Mouse (Mus musculus): ENCODE measurements around the gene Ptprf.

Gene Ptprf

GRCm38 (mm10) chr4:118259782-118260463 is 31.3 kb downstream of the Ptprf start:
- DNase-seq (ENCODE audit: low spot score), result no peak

DNA sequence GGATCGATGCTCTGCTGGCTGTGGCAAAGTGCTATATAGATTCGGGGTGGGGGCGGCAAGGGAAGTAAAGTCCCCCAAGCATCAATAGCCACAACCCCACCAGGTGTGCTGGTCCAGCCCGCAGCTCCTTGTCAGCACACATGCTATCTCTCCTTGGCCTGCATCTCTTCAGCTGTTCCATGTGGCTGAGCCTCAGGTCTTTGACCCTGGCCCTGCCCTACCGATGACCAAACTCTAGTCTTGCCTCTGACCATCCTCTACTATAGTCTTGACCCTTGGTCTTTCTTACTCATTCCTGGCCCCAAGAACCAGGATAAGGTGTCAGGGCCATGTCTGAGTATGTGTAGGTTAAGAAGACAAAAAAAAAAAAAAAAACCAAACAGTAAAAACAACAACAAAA is 33.2 kb downstream of the Ptprf start:
- no peak for DNase-seq (ENCODE audit: low spot score)

GRCm38 (mm10) chr4:118257416-118257815 is 33.8 kb downstream of the Ptprf start:
- no peak for DNase-seq (ENCODE audit: low spot score)

DNA sequence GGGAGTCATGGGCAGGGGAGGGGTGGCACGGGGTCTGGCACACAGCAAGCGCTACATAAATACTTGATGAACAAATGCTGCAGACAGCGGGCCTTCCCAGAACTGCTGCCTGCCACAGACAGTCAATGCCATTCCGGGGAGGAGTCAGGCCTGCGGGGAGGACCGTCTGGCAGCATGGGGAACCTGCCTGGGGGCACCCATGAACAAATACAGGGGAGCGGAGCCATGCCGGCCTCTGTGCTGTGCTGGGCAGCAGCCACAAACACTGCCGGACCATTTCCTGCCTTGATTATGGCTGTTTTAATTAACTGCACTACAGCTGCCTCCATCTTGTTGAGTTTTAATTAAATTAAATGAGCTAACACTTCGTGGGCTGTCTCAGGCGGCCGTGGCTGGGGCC is 35.0 kb downstream of the Ptprf start:
- DNase-seq (ENCODE audit: low spot score), result no peak

- no peak for DNase-seq (ENCODE audit: low spot score)
Measured at GRCm38 (mm10) chr4:118254953-118255352, 36.3 kb downstream of the Ptprf start.

GRCm38 (mm10) chr4:118247323-118247722 is 43.9 kb downstream of the Ptprf start:
- peak; percentile 44 for DNase-seq (ENCODE audit: low spot score)

DNA sequence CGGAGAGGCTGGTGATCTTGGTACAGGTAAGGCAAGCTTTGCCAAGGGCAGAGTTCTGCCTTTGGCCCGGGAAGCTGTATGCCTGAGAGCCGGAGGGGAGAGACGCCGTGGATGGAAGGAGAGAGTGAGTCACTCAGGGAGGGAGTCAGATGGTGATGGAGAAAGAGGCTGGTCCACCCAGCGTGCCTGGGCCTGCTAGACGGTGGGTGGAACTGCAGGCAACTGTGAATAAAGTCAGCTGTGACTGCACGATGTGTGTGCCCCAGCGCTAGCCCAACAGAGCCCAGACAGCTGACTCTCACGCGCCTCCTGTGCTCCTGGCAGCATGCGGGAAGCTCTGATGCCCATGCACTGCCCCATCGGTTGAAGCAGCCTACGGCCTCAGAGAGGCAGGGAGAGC is 45.4 kb downstream of the Ptprf start:
- peak; percentile 86 for DNase-seq (ENCODE audit: low spot score)

GRCm38 (mm10) chr4:118243791-118244190 is 47.4 kb downstream of the Ptprf start:
- no peak for DNase-seq (ENCODE audit: low spot score)

GRCm38 (mm10) chr4:118243298-118243697 is 47.9 kb downstream of the Ptprf start:
- no peak for DNase-seq (ENCODE audit: low spot score)

GRCm38 (mm10) chr4:118239960-118240689 is 51.1 kb downstream of the Ptprf start:
- DNase-seq (ENCODE audit: low spot score), result peak; percentile 46

GRCm38 (mm10) chr4:118238666-118239065 is 52.5 kb downstream of the Ptprf start:
- DNase-seq (ENCODE audit: low spot score), result no peak

- no peak for DNase-seq (ENCODE audit: low spot score)
Measured at GRCm38 (mm10) chr4:118236871-118237270, 54.3 kb downstream of the Ptprf start.

- DNase-seq (ENCODE audit: low spot score), result no peak
Measured at GRCm38 (mm10) chr4:118234711-118235388, 56.4 kb downstream of the Ptprf start.

DNA sequence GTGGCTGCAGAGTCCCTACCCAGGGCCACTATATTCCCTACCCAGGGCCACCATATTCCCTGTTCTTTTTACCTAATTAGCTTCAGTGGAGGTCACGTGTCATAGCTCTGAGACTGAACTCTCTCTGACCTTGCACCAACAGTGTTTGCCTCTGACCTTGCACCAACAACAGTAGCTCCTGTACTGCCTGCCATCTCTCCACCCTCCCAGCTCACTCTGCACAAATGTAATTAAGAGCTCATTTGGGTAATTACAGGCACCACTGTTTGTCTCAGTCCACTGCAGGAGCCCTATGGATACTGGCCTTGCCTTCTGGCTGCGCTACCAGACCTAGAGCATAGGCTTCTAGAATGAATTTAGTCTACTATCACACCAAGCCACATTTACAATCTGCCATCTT is 57.3 kb downstream of the Ptprf start:
- DNase-seq (ENCODE audit: low spot score), result no peak

- no peak for DNase-seq (ENCODE audit: low spot score)
Measured at GRCm38 (mm10) chr4:118231861-118232260, 59.3 kb downstream of the Ptprf start.

- peak; percentile 47 for DNase-seq (ENCODE audit: low spot score)
Measured at GRCm38 (mm10) chr4:118229035-118229770, 62.0 kb downstream of the Ptprf start.

DNA sequence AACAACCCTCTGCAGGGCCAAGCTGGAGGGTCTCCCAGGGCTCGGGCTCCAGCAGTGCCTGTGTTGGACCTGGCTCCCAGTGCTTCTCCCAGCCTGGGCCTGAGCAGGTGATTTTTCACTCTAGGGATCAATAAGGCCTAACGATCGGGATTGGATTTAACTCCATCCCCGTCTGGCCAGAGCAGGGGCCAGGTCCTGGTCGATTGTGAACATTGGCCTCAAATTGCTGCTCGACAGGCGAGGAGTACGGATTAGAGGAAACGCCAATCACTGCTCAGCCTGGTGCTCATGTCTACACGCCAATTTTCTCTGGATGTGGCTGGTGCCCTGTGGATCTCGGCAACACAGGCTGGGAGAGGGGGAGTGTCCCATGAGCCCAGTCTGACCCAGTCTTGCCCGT is 63.8 kb downstream of the Ptprf start:
- DNase-seq (ENCODE audit: low spot score), result no peak

DNA sequence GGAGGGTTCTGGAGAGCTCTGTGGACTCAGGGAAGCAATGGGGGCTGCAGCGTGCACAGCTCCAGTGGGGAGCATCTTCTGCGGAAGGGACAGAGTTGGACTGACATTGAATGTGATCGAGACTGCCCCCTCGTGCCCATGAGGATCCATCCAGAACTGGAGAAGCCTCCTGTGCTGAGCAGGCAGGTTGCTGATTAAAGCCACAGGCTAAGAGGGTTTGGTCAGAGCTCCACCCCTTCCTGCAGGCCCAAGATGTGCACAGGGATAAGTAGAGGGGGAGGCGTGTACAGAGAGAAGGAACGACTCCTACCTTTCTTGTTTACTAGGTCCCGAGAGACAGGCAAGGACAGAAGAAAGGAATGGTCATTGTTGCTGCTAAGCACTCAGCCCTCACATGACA is 69.9 kb downstream of the Ptprf start:
- DNase-seq (ENCODE audit: low spot score), result peak; percentile 41

DNA sequence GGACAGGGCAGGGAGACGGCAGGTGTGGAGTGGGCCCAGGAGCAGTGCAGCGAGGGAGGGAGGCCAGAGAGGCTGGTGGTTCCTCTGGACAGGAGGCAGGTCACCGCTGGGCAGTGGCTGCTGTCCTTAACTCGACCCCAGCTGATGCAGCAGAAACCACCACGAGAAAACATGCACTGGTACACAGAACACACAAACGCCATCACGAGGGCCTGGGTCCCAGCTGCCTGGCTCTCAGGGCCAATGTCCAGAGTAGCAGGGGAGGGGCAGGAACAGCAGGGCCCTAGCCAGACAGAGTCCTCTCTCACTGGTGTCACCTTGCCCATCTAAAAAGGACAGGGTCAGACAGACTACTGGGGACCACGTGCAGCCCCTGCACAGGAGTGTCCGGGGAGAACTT is 70.4 kb downstream of the Ptprf start:
- no peak for DNase-seq (ENCODE audit: low spot score)

DNA sequence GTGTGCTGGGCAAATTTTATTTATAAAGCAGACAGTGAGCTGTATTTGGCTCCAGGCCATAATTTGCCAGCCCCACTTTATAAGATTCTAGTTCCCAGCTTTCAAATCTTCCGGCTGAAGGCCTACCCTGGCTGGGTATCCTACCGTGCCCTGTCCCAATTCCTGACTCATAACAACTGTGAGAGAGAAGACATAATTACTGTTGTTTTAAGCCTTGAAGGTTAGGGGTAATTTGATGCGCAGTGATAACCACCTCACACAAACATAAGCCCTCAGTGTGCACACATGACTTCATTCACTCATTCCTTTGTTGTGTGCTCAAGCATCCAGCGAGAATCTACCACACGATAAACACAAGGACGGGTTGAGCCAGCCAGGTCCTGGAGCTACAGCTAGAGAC is 71.7 kb downstream of the Ptprf start:
- DNase-seq (ENCODE audit: low spot score), result no peak

- DNase-seq (ENCODE audit: low spot score), result no peak
Measured at GRCm38 (mm10) chr4:118218521-118218920, 72.7 kb downstream of the Ptprf start.

All from urinary bladder, postnatal 14 days (tissue).